Mouse (Mus musculus) kidney, postnatal 25 days (tissue): ENCODE measurements around the gene Ift122.
"Not testable (repeated sequence)": the region's sequence is repeated elsewhere in the genome, so short reads cannot be mapped to it uniquely, and the experiment has no call there.

Experiments used
- DNase-seq, 2 experiments: peaks; one replicate each; pipeline ENCODE4 v3.0.0; 2021; ENCODE audit warnings: mixed read lengths in 2 of 2

Gene Ift122

DNA sequence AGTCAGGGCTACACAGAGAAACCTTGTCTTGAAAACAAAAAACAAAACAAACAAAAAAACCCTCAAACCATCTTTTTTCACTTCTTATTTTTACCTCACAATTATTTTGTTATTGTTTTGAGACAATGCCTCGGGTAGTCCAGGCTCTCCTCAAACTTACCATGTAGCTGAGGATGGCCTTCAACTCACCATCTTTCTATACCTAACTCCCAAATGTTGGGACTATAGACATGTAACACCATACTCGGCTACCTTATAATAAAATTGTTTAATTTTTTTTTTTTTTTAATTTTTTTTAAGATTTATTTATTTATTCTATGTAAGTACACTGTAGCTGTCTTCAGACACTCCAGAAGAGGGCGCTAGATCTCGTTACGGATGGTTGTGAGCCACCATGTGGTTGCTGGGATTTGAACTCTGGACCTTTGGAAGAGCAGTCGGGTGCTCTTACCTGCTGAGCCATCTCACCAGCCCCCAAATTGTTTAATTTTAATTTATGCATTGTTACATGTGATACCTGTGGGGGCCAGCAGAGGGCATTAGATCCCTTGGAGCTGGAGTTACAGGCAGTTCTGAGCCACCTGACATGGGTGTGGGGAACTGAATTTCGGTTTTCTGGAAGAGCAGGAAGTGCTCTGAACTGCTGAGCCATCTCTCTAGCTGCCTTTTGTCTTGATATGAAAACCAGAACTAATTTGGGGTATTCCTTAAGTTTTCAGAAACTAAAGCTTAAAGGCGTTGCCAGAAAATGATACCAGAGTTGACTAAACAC is 6.4 kb upstream of the Ift122 start:
- peak; percentile 77 to 82 for DNase-seq

DNA sequence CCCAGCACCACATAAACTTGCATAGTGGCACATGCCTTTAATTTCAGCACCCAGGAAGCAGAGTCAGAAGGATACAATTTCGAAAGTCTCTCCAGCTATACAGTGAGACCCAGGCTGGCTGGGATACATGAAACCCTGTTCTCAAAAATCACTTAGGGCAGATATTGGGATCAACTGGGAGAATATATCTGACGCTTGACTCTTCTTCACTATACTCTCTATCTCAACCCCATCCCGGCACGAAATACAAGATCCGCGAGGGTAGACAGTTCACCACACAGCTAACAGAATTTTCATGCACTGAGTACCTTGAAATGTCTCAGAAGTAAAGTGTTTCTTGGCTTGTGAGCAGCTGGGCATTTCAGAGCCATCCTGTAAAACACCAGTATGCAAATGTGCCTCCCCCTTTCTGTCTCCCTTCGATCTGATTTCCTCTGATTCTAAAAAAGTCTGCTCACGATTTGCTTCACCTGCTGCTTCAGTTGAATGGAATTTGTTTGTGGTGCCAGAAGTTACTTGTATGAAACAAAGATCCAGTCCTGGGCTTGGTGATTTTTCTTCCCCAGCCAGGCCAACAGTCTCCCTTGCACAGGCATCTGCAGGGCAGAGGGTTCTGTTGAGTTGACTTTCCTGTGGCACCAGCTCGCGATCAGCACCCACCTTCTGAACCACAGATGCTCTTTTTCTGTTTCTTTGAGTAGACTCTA is 4.5 kb upstream of the Ift122 start:
- DNase-seq, result no peak

DNA sequence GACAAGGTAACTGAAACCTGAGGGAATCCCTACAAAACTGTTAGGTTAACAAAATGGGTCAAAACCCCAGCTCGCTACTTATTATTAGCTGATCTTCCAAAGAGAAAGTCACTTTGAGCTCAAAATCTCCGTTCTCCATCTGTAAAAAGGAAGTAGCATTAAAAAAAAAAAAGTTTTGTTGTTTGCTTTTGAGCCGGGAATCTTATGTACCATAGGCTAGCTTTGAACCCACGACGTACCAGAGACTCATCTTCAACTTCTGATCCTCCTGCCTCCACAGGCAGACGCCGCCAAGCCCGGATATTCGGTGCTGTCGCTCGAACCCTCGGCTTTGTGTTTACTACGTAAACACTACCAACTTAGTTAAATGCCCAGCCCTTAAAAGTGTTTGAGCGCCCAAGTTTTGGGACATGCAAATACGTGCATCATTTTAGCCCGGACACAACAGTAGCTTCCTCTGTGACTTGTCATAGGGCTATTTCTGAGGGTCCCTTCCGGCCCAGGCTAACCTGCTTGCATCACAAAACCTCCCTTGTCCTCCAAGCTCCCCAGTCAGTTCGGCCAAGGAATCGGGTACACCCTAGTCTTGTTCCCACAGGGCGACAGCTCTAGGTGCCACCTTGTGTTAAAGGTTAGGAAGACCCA is 702 bp upstream of the Ift122 start:
- no peak for DNase-seq

DNA sequence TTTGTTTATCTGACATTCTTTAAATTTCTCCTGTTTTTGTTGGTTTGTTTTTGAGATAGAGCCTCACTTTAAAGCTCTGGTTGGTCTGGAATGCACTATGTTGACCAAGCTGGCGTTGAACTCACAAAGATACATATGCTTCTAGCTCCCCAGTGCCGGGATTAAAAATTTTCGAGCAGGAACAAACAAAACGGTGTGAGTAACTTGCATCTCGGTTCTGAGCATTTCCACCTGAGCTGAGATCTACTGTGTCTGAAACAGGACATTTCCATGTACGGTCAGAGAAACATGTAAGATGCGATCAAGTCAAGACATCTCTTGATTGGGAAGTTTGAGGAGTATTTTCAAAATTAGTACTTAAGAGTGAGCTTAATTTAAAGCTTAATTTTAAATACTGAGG is 715 bp downstream of the Ift122 start:
- DNase-seq, result no peak

DNA sequence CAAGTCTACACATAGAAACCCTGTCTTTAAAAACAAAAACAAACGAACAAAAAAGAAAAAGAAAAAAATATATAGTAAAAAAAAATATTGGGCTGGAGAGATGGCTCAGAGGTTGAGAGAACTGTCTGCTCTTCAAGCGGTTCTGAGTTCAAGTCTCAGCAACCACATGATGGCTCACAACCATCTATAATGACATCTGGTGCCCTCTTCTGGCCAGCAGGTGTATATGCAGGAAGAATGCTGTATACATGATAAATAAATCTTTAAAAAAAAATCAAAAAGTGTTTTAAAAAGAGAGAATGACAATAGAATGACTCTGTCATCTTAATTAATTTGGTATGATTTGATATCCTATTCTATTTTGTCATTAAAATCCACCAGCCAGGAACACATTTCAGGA is 1.2 kb downstream of the Ift122 start:
- DNase-seq, result peak in 1 of 2 experiments; percentile 36

DNA sequence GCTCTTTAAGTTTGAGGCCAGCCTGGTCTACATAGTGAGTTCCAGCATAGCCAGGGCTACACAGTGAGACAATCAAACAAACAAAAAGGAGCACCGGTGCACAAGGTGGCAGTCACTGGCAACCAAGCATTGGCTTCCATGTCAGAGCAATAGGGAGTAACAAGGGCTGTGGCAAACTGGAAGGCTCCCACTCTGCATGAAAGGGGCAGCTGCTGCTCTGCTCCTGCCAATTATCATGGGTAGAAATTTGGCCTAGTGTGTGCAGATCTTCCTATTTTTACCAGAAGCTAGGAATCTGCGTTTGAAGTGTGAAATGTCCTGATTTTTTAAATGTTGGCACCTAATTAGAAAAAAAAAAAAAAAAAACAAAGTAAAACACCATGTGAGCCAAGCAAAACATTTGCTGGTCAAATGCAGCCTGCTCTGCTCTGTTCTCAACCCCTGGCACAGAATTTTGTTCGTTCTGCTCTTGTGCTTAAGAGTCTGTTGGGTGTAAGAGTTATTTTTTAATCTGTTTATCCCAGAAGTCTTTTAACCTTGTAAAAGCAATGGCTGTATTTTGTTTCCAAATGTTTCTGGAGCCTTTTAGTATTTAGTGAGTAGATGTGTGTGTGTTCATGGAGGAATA is 2.6 kb downstream of the Ift122 start:
- DNase-seq, result peak; percentile 22 to 66

DNA sequence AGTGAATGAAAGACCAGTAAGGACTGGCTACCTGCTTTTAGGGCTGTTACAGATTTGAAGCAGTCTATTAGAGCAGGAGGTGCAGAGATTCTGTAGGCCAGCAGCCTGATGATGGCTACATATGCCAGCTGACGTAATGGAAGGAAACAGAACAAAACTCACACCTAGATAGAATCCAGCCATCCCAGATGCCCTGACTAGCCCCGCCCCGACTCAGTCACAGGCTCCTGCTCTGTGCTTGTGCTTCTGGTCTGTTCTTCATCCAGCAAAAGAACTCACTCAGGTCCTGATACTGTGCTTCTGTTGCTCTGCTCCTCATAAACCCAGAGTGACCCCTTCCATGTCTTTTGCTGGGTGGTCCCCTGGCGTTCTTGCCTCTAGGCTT is 3.1 kb downstream of the Ift122 start:
- peak; percentile 35 to 61 for DNase-seq

DNA sequence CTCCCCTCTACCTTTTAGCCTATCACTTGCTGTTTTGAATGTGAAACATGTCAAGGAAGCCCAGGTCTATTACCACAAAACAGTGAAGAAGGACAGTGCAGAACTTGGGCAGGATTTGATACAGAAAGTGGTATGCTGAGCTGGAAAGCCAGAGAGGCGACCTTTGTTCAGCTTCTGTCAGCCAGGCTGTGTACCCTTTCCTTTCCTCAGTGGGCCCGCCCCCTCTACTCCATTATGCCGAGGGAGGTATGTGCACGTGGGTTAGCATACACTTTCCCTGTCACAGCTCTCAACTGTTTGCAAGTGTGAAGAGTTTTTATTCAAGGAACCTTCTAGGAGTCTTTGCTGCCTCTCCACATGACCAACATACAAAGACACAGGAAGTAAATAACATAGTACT is 6.0 kb downstream of the Ift122 start:
- DNase-seq, result peak; percentile 53 to 64

DNA sequence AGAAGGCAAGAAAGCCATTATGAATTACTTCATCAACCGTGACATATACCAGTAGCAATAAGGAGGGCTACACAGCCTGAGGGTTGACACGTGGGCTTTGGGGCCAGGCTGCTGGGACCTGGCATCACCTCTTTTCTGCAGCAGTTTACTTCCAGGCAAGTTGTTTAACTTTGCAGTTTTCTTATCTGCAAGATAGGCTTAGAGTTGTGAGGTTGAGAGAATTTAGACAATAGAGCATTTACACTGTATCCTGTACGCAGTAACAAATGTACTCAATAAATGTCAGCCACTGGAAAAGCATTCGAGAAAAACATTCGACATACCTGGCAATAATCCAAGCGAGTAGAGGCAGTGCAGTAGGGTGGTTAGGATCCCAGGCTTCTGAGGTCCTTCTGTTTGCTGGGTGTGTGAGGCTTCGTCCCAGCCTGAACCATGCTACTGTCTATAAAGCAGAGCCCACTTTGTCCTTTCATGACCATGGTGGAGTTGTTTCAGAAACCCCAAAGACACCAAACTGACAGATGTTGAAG is 6.8 kb downstream of the Ift122 start:
- DNase-seq, result no peak

DNA sequence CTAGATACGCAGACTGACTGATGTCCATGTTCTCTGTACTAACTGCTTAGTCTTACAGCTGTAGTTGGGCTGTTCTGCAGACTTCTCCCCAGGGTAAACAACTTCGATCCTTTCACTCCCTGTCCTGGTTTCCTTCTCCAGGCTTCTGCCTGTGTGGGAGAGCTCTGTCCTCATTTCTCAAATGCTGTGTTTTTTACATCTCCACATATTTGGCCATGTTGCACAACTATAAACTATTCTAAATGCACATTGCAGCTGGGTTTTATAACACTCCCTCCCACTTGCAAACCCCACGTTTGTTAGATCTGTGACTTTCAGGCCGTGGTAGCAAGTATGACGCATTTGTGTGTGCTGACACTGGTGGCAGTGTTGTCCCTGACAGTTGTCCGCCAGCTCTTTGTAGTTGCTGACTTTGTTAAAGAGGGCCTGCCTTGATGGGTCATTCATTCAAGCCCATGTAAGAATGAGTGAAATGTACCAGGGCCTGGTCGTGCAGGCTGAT is 10.1 kb downstream of the Ift122 start:
- DNase-seq, result no peak

DNA sequence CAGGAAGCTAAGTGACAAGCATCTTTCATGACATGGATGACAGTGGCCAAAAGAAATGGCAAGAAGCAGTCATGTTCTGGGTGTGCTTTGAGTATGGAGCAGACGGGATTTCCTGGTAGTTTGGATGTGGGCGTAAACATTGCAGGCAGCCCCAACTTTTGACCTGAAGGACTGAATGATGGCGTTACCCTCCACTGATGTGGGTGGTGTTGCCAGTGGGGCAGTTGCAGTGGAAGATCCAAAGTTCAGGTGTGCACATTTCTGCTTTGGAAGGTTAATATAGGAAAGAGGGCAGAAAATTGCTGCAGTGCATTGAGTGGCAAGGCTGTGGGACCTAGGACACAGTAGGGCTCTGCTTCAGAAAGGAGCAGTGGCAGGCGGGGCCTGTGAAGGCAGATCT is 12.0 kb downstream of the Ift122 start:
- DNase-seq, result peak in 1 of 2 experiments; percentile 64

DNA sequence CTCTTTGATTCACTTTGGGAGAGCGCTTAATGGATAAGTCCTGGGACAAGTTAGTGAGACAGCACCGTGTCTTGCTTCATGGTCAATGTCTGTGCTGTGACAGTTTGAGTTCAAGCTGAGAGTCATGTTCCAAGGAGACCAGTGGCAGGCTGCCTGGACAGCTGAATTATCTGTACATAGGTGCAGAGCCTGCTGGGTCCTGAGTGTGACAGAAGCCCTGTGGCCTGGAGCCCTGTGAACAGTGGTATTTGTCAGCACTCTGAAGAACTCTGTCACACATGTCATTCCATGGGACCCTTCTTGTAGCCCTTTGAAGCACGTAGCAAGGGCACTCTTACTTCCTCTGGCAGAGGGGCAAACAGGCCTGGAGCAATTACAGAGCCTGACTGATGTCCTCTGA is 13.9 kb downstream of the Ift122 start:
- DNase-seq, result not testable (repeated sequence)

DNA sequence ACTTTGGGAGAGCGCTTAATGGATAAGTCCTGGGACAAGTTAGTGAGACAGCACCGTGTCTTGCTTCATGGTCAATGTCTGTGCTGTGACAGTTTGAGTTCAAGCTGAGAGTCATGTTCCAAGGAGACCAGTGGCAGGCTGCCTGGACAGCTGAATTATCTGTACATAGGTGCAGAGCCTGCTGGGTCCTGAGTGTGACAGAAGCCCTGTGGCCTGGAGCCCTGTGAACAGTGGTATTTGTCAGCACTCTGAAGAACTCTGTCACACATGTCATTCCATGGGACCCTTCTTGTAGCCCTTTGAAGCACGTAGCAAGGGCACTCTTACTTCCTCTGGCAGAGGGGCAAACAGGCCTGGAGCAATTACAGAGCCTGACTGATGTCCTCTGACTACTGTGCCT is 18.0 kb downstream of the Ift122 start:
- not testable (repeated sequence) for DNase-seq

DNA sequence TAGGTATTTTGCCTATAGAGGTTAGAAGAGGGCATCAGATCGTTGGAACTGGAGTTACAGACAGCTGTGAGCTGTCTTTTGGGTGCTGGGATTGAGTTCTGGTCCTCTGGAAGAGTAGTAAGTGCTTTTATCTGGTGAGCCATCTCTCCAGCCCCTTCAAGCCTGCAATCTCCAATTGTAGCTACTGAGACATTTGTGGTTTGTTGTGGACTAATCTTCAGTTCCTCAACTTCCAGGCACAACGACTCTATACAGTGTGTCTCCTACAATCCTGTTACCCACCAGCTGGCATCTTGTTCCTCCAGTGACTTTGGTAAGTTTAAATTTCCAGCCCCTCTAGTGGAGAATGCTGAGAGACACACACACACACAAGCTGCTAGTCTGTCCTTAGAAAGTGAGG is 24.0 kb downstream of the Ift122 start:
- DNase-seq, result no peak

DNA sequence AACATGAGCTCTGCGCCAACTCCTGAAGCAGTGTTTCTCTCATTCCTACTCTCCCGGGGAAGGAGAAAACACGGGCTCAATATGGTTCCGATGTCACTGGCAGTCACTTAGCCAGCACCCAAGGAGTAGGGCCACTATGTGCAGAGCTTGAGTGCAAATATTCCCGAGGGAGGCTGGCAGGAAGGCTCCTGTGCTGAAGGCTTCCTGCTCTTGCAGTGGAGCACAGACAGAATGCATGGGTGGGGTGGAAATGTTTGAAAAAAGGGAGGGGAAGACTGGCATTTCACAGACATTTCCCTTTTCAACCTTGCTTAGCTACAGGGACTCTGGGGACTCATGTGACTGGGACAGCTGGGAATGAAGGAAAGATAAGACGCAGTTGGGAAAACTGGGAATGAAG is 25.4 kb downstream of the Ift122 start:
- peak in 1 of 2 experiments; percentile 48 for DNase-seq

DNA sequence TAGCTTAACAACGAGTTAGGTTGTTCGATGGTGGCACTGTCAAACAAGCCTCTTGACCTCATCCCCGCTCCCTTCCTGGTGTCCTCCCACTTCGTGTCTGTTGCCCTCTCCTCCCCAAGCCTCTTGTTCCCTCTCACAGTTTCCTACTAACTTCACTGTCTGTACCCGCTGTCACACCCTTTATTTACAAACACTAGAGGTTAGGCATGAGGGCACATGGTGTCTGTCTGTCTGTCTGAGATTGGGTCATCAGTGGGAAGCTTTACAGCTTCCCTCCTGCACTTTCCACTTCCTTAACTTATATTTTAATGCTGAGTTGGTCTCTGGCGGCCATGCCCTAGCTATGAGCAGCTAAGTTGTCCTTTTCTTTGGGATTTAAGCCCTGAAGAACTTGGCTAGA is 26.5 kb downstream of the Ift122 start:
- no peak for DNase-seq

DNA sequence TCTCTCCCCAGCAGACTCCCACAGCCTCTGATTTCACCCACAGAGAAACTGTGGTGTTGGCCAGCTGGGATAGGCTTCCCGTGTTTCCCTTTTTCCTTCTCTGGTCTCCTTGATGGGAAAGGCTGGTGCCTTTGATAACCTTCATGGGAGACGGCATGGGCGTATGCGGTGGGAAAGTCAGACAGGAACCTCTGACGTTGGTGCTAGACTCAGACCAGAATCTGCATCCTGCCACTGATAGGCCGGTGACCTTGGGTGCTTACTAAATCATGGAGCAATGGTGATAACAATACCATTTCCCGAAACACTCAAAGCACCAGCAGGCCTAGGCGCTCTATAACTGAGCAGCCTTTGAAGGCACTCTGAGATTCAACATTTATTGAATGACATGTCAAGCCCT is 27.5 kb downstream of the Ift122 start:
- DNase-seq, result peak; percentile 29 to 63

DNA sequence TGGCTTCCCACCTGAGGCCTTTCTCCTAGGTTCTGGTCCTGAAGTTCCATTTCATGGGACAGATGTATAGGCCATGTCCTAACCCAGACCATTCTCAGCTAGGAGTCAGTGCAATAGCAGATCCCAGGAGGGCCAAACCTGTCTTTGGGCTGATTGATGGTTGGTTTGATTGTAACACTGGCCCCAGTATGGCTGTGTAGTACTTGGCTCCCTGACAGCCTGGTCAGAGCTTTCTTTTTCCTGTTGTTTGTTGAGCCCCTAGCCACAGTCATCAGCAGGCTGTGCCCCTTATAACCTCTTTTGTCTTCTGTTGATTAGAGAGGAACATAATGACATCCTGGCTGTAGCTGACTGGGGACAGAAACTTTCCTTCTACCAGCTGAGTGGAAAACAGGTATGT is 30.7 kb downstream of the Ift122 start:
- peak in 1 of 2 experiments; percentile 29 for DNase-seq

DNA sequence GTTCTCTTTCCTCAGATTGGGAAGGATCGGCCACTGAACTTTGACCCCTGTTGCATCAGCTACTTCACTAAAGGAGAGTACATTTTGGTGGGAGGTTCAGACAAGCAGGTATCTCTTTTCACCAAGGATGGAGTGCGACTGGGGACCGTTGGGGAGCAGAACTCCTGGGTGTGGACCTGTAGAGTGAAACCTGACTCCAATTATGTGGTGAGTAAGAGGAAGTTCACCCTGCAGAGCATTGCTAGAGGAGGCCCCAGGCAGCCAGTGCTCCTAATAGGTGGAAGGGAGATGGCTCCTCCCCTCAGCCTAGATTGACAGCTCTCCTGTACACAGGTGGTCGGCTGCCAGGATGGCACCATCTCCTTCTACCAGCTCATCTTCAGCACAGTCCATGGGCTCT is 33.6 kb downstream of the Ift122 start:
- DNase-seq, result no peak

DNA sequence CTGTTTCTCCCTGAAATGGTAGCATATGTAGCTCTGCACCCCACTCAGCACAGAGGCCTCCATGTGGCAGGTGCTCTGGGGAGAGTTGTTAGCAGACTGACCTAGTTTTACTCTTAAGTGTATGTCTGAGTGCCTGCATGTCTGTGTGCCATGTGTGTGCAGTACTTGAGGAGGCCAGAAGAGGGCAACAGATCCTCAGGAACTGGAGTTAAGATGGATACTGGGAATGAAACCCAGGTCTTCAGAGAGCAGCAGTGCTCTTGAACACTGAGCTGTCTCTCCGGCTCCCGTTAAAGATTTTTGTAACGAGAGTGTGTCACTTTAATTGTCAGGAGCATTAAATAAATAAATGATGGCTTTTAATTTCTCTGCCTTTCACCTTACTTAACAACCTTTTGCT is 35.0 kb downstream of the Ift122 start:
- peak in 1 of 2 experiments; percentile 51 for DNase-seq

DNA sequence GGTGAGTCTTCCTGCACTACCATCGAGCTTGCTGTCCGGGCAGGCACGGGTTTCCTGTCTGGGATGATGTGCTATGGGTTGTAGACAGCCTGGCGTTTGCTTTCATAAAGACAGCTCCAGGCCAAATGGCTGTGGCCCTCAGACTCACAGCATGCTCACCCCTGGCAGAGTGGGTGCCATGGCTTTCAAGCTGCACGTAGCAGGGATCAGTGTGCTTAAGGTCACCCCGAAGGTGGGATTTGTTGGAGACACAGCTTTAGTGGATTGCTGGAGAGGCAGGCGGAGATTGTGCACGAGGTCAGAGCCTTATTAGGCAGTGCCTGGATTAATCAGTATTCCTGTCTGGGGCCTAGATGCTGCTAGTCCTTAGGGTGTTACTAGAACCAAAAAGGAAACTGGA is 37.3 kb downstream of the Ift122 start:
- no peak for DNase-seq

DNA sequence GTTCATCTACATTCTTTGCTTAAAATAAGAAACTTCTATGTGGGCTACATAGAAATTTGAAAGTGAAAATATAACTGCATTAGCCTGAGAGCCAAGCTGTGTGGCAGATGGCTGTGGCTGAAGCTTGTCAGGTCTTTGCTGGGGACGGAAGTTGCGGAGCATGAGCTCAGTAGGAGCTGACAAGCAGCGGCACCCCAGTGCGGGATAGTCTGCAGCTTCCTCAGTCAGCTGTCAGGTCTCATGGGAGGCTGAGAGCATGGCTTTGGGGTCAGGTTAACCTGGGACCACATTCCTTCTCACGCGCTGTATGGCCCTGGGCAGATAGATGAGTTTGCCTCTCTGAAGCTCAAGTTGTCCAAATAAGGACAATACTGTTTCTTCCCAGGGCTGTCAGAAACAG is 37.8 kb downstream of the Ift122 start:
- no peak for DNase-seq

DNA sequence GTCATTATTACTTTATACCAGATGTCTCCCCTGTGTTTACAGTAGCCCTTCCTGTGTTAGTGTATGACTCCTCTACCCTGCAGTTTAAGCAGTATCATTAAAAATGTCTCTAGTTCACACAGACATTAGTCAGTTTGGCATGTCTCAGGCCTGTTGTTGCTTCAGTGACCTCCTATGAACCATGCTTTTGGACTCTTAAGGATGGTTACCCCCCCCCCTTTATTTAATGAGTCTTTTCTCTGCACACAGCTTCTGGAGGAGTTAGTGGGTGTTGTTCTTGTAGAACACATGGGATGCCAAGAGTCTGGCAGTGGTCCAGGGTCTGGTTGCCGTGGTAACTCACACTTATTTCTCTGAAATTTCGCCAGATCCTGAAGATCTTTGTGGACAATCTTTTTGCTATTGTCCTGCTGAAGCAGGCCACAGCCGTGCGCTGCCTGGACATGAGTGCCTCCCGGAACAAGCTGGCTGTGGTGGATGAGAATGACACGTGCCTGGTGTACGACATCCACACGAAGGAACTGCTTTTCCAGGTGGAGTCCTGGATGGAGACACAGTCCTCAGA is 38.3 kb downstream of the Ift122 start:
- DNase-seq, result peak; percentile 50 to 62
